Mouse (Mus musculus): ENCODE data around the gene Ttll6. TPM values are rescaled to one million over a fixed set of nuclear protein-coding genes. Genes with fewer than 3 reads are reported as not detected.

The Ttll6 gene
- polyA plus RNA-seq, 2 experiments = 0.04 TPM; not detected in 1

GRCm38 (mm10) chr11:96205426-96206131, 72.0 kb downstream of the Ttll6 start:
- TF ChIP-seq POLR2A (IDR thresholded peaks at IDR 0.05; ENCODE audit: borderline replicate concordance, extremely low read depth, insufficient read depth, insufficient read length) = no peak
- Histone ChIP-seq H3K27ac (replicated peaks; ENCODE audit: low read depth, low read length) (no peak overlapping the region), H3K36me3 (ENCODE audit: control insufficient read depth, insufficient read depth, low read length) (no peaks in the 10 kb centered on the region), H3K4me2 (replicated peaks; ENCODE audit: low read depth, low read length, severe bottlenecking) (no peak overlapping the region), H3K4me3 (replicated peaks; ENCODE audit: low read length) (no peak overlapping the region), H3K9me3 (ENCODE audit: control insufficient read depth, low read length) (no peaks in the 10 kb centered on the region), H3K9ac (ENCODE audit: low read depth, low read length, severe bottlenecking) (no peak overlapping the region), H3K4me1 (ENCODE audit: control insufficient read depth, insufficient read depth, low read length) (no peaks in the 10 kb centered on the region), H3K27me3 (ENCODE audit: control insufficient read depth, insufficient read depth, low read length) (peaks cover 88% of the 10 kb centered on the region)
- whole genome bisulfite sequencing = 3% methylated on average over 15 of the region's 15 CpGs
- ATAC-seq (ENCODE audit: low FRiP score, low read depth) (no peak), DNase-seq (ENCODE audit: low spot score) (no peak)

Other genes with a start within 250 kb of the Ttll6 start
- 0.04 TPM in 1 of 2 replicates, not detected in the other for gene B4galnt2, start 218.9 kb upstream of the Ttll6 start, polyA plus RNA-seq (2012; rRNA removed)
- not detected in 2 replicates for gene B4galnt2, start 218.9 kb upstream of the Ttll6 start, polyA plus RNA-seq (2014; fragmentation: Nextera tagmentation; extraction: Ambion mirVana)
- 22.4 and 22.8 TPM in 2 replicates for gene Igf2bp1, start 127.8 kb upstream of the Ttll6 start, polyA plus RNA-seq (2012; rRNA removed)
- gene Igf2bp1, start 127.8 kb upstream of the Ttll6 start, polyA plus RNA-seq (2014; fragmentation: Nextera tagmentation; extraction: Ambion mirVana) = 26.7 and 35.7 TPM in 2 replicates
- 0.18 TPM in 1 of 2 replicates, not detected in the other for gene Gip, start 109.2 kb upstream of the Ttll6 start, polyA plus RNA-seq (2012; rRNA removed)
- gene Gip, start 109.2 kb upstream of the Ttll6 start, polyA plus RNA-seq (2014; fragmentation: Nextera tagmentation; extraction: Ambion mirVana) = not detected in 2 replicates
- gene Snf8, start 98.9 kb upstream of the Ttll6 start, polyA plus RNA-seq (2012; rRNA removed) = 30.5 and 41.6 TPM in 2 replicates
- gene Snf8, start 98.9 kb upstream of the Ttll6 start, polyA plus RNA-seq (2014; fragmentation: Nextera tagmentation; extraction: Ambion mirVana) = 39.4 and 40.0 TPM in 2 replicates
- gene Ube2z, start 68.4 kb upstream of the Ttll6 start, polyA plus RNA-seq (2012; rRNA removed) = 68.9 and 72.6 TPM in 2 replicates
- gene Ube2z, start 68.4 kb upstream of the Ttll6 start, polyA plus RNA-seq (2014; fragmentation: Nextera tagmentation; extraction: Ambion mirVana) = 40.9 and 41.3 TPM in 2 replicates
- 265 and 369 TPM in 2 replicates for gene Atp5g1, start 58.1 kb upstream of the Ttll6 start, polyA plus RNA-seq (2012; rRNA removed)
- 678 and 741 TPM in 2 replicates for gene Atp5g1, start 58.1 kb upstream of the Ttll6 start, polyA plus RNA-seq (2014; fragmentation: Nextera tagmentation; extraction: Ambion mirVana)
- not detected in 2 replicates for gene Calcoco2, start 21.8 kb upstream of the Ttll6 start, polyA plus RNA-seq (2012; rRNA removed)
- not detected in 2 replicates for gene Calcoco2, start 21.8 kb upstream of the Ttll6 start, polyA plus RNA-seq (2014; fragmentation: Nextera tagmentation; extraction: Ambion mirVana)
- gene Hoxb13, start 60.5 kb downstream of the Ttll6 start, polyA plus RNA-seq (2012; rRNA removed) = not detected in 2 replicates
- gene Hoxb13, start 60.5 kb downstream of the Ttll6 start, polyA plus RNA-seq (2014; fragmentation: Nextera tagmentation; extraction: Ambion mirVana) = not detected in 2 replicates
- 3.2 and 4.4 TPM in 2 replicates for gene Hoxb9, start 137.7 kb downstream of the Ttll6 start, polyA plus RNA-seq (2012; rRNA removed)
- gene Hoxb9, start 137.7 kb downstream of the Ttll6 start, polyA plus RNA-seq (2014; fragmentation: Nextera tagmentation; extraction: Ambion mirVana) = 1.1 and 1.2 TPM in 2 replicates
- gene Hoxb8, start 148.1 kb downstream of the Ttll6 start, polyA plus RNA-seq (2012; rRNA removed) = 2.1 and 2.3 TPM in 2 replicates
- gene Hoxb8, start 148.1 kb downstream of the Ttll6 start, polyA plus RNA-seq (2014; fragmentation: Nextera tagmentation; extraction: Ambion mirVana) = 0.10 and 0.43 TPM in 2 replicates
- 2.0 and 2.7 TPM in 2 replicates for gene Hoxb7, start 152.8 kb downstream of the Ttll6 start, polyA plus RNA-seq (2012; rRNA removed)
- 2.2 and 4.4 TPM in 2 replicates for gene Hoxb7, start 152.8 kb downstream of the Ttll6 start, polyA plus RNA-seq (2014; fragmentation: Nextera tagmentation; extraction: Ambion mirVana)
- 2.2 and 2.8 TPM in 2 replicates for gene Hoxb6, start 158.7 kb downstream of the Ttll6 start, polyA plus RNA-seq (2012; rRNA removed)
- gene Hoxb6, start 158.7 kb downstream of the Ttll6 start, polyA plus RNA-seq (2014; fragmentation: Nextera tagmentation; extraction: Ambion mirVana) = 0.30 and 0.61 TPM in 2 replicates
- gene Hoxb5, start 169.6 kb downstream of the Ttll6 start, polyA plus RNA-seq (2012; rRNA removed) = 1.8 TPM in 2 replicates
- gene Hoxb5, start 169.6 kb downstream of the Ttll6 start, polyA plus RNA-seq (2014; fragmentation: Nextera tagmentation; extraction: Ambion mirVana) = 0.51 and 0.85 TPM in 2 replicates
- gene Hoxb4, start 184.5 kb downstream of the Ttll6 start, polyA plus RNA-seq (2012; rRNA removed) = 2.3 and 2.5 TPM in 2 replicates
- gene Hoxb4, start 184.5 kb downstream of the Ttll6 start, polyA plus RNA-seq (2014; fragmentation: Nextera tagmentation; extraction: Ambion mirVana) = 0.17 and 0.28 TPM in 2 replicates
- 4.9 and 5.4 TPM in 2 replicates for gene Hoxb3, start 189.5 kb downstream of the Ttll6 start, polyA plus RNA-seq (2012; rRNA removed)
- gene Hoxb3, start 189.5 kb downstream of the Ttll6 start, polyA plus RNA-seq (2014; fragmentation: Nextera tagmentation; extraction: Ambion mirVana) = 0.18 and 0.69 TPM in 2 replicates
- gene Hoxb2, start 216.7 kb downstream of the Ttll6 start, polyA plus RNA-seq (2012; rRNA removed) = 9.6 and 9.9 TPM in 2 replicates
- gene Hoxb2, start 216.7 kb downstream of the Ttll6 start, polyA plus RNA-seq (2014; fragmentation: Nextera tagmentation; extraction: Ambion mirVana) = 4.2 and 5.8 TPM in 2 replicates
- gene Hoxb1, start 232.0 kb downstream of the Ttll6 start, polyA plus RNA-seq (2012; rRNA removed) = 0.11 TPM in 1 of 2 replicates, not detected in the other
- gene Hoxb1, start 232.0 kb downstream of the Ttll6 start, polyA plus RNA-seq (2014; fragmentation: Nextera tagmentation; extraction: Ambion mirVana) = not detected in 2 replicates